Mouse (Mus musculus): ENCODE measurements at regions not wholly inside any gene's neighbourhood (a gene's known extent, or its start where the extent isn't known, plus 50 kb on each side); places are given as distances from the start of the nearest gene placed in this dataset.

- TF ChIP-seq POLR2A (IDR thresholded peaks at IDR 0.05; ENCODE audit: borderline replicate concordance, insufficient read depth, low read length) (no peak), CTCF (IDR thresholded peaks at IDR 0.05; ENCODE audit: borderline replicate concordance, insufficient read depth, low read depth, low read length) (no peak)
These were observed 574.1 kb upstream of the Sox11 start for GRCm38 (mm10) chr12:27916401-27916920.
